ENCODE assay signal across 10 mouse cellular contexts in genomic region chr17:11918123-11918801, GRCm38 (mm10).
DNase-seq lines count a peak whose midpoint lies in the region; TF ChIP-seq lines count a peak whose summit lies in the region.
"Had no signal": no experiment of that assay in that cellular context is flagged by ENCODE, and none has a peak within 500 bp of the region (broad histone marks: within the 10 kb centered on the region; RNA-seq: fewer than 3 reads in every experiment).

No protein-coding gene starts in this region.

- H3K9ac ChIP-seq in ES-Bruce4 (ENCODE audit: low read depth, poor library complexity, severe bottlenecking), result no peak overlapping the region

- intact Hi-C loops in gastrocnemius, adult 2 months (cut with DNase I), result no loop called here
- intact Hi-C loops in gastrocnemius, postnatal 14 days (cut with DNase I; ENCODE audit: low total_unique reads), result no loop called here

- no peak for TF ChIP-seq POLR2A in ES-Bruce4 (IDR thresholded peaks at IDR 0.05; ENCODE audit: insufficient read depth, low read length)
- no peak for TF ChIP-seq POLR2A in cortical plate, adult 2 months (IDR thresholded peaks at IDR 0.05; ENCODE audit: extremely low read depth, insufficient read depth, low read length)

- peak; percentile 12; the same call in 1 of the 2 replicates for TF ChIP-seq CTCF in gastrocnemius, adult 2 months (IDR thresholded peaks at IDR 0.05)
- TF ChIP-seq CTCF in ES-Bruce4 (IDR thresholded peaks at IDR 0.05; ENCODE audit: low read depth, low read length), result peak; percentile 63
- TF ChIP-seq CTCF in cortical plate, adult 2 months (IDR thresholded peaks at IDR 0.05; ENCODE audit: extremely low read depth, insufficient read depth, low read length), result peak; percentile 51

- no peak for TF ChIP-seq EP300 in ES-Bruce4 (IDR thresholded peaks at IDR 0.05; ENCODE audit: insufficient read depth, low read depth, low read length)

- no peaks in the 10 kb centered on the region for H3K27me3 ChIP-seq in ES-Bruce4 (ENCODE audit: control insufficient read depth, insufficient read depth, low read length, poor library complexity, severe bottlenecking)
- H3K27me3 ChIP-seq in midbrain, embryonic 10.5 days (ENCODE audit: low read depth, poor library complexity, severe bottlenecking), result peaks cover 24% of the 10 kb centered on the region

- H3K27ac ChIP-seq in gastrocnemius, adult 2 months, result no peak overlapping the region
- no peak overlapping the region for H3K27ac ChIP-seq in ES-Bruce4 (ENCODE audit: insufficient read depth, low read length)
- no peak overlapping the region for H3K27ac ChIP-seq in cortical plate, adult 2 months (ENCODE audit: insufficient read depth, low read length)
- H3K27ac ChIP-seq in midbrain, embryonic 10.5 days (replicated peaks), result no peak overlapping the region

- no peaks in the 10 kb centered on the region for H3K36me3 ChIP-seq in ES-Bruce4 (ENCODE audit: control insufficient read depth, insufficient read depth, low read length, poor library complexity, severe bottlenecking)
- H3K36me3 ChIP-seq in midbrain, embryonic 10.5 days, result no peaks in the 10 kb centered on the region
- H3K36me3 ChIP-seq: G1E had no signal

- no peak for DNase-seq in gastrocnemius, adult 2 months
- DNase-seq in gastrocnemius, postnatal 14 days, result no peak
- DNase-seq in induced T-regulatory cell, adult 2 months (ENCODE audit: low read depth), result peak; percentile 1
- DNase-seq in midbrain, embryonic 10.5 days (ENCODE audit: low spot score), result peak; percentile 30
- no peak for DNase-seq in B cell, adult 2 months
- DNase-seq in lung, adult 18-20 months, result no peak

- no peaks in the 10 kb centered on the region for H3K9me3 ChIP-seq in ES-Bruce4 (replicated peaks; ENCODE audit: control insufficient read depth, insufficient read depth, low read length, poor library complexity, severe bottlenecking)
- H3K9me3 ChIP-seq in midbrain, embryonic 10.5 days (replicated peaks), result no peaks in the 10 kb centered on the region
- H3K9me3 ChIP-seq: G1E had no signal

- H3K4me1 ChIP-seq in ES-Bruce4 (ENCODE audit: control insufficient read depth, insufficient read depth, low read length), result no peaks in the 10 kb centered on the region
- H3K4me1 ChIP-seq in cortical plate, adult 2 months (ENCODE audit: control insufficient read depth, insufficient read depth, low read length), result no peaks in the 10 kb centered on the region
- H3K4me1 ChIP-seq in midbrain, embryonic 10.5 days, result peaks cover 9% of the 10 kb centered on the region
- H3K4me1 ChIP-seq: megakaryocyte, embryonic 14.5 days had no signal

- H3K4me3 ChIP-seq in gastrocnemius, adult 2 months, result no peak overlapping the region
- H3K4me3 ChIP-seq in ES-Bruce4 (ENCODE audit: low read depth, low read length), result no peak overlapping the region
- H3K4me3 ChIP-seq in cortical plate, adult 2 months (ENCODE audit: insufficient read depth, low read length), result no peak overlapping the region
- no peak overlapping the region for H3K4me3 ChIP-seq in midbrain, embryonic 10.5 days
- H3K4me3 ChIP-seq: megakaryocyte, embryonic 14.5 days had no signal

- 60% methylated on average over 12 of the region's 12 CpGs for WGBS in midbrain, embryonic 10.5 days

Comparison
In these comparisons a context has a peak if more than half of its experiments do, and no peak if none do; other contexts are left out.
1. DNase-seq: peak in induced T-regulatory cell, adult 2 months (single experiment) and midbrain, embryonic 10.5 days (single experiment); none in gastrocnemius, adult 2 months (single experiment), gastrocnemius, postnatal 14 days (single experiment), B cell, adult 2 months (0 of 2) and lung, adult 18-20 months (0 of 2).
2. CTCF ChIP-seq: peak in every context shown above with its lines; median percentile 63 in ES-Bruce4; 51 in cortical plate, adult 2 months; 12 in gastrocnemius, adult 2 months.